Comparison of ENCODE assay signal across 7 mouse cellular contexts in the genomic region with DNA sequence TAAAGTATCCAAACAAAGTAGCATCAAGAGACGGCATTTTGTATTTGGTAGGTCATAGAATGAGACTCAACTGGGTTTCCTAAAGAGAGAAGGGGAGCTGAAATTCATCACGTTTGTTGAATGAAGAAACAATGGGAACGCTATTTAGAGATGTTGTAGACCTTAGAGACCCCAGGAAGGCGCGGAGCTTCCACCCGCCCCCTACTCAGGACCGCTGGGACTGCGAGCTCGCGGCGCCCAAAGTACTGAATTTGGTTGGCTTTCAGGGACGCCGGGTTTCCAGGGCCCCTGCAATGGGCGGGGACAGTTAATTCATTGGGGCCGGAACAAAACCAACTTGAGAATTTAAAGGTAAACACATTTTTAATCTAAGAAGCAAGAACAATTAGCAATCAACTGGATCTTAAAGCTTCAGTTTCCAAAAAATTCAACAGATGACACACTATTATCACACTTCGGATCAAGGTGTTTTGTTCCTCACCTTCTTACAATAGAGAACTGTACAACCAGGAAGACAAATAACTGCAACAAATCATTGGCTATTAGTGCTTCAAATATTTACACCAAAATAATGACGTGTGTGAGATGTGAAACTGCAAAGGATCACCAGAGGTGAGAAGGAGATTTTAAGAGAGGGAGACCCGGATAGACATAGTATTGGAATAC. TPM values are rescaled to one million over a fixed set of nuclear protein-coding genes. Genes with fewer than 3 reads are reported as not detected.
DNase-seq lines count a peak whose midpoint lies in the region; ATAC-seq and TF ChIP-seq lines count a peak whose summit lies in the region.

Gene Vps45 (minus strand): TSS at position 236 of the 666 bp plus-strand sequence.

- no peaks in the 10 kb centered on the region for H3K9me3 ChIP-seq in hindbrain, postnatal 0 days (ENCODE audit: low read length)

- H3K4me2 ChIP-seq in hindbrain, postnatal 0 days (ENCODE audit: low read depth, low read length) = peak within 1 kb of the TSS; percentile 65

- H3K27ac ChIP-seq in hindbrain, postnatal 0 days = peak within 1 kb of the TSS; percentile 92

- H3K4me3 ChIP-seq in hindbrain, postnatal 0 days (ENCODE audit: low read length) = peak within 1 kb of the TSS; percentile 67

- peak within 1 kb of the TSS; percentile 66 for H3K9ac ChIP-seq in hindbrain, postnatal 0 days (replicated peaks; ENCODE audit: low read length)

- no peak for TF ChIP-seq CTCF in hindbrain, postnatal 0 days (IDR thresholded peaks at IDR 0.05; ENCODE audit: low read depth)

- H3K4me1 ChIP-seq in hindbrain, postnatal 0 days (ENCODE audit: insufficient read depth, low read length) = no peaks in the 10 kb centered on the region

- H3K27me3 ChIP-seq in hindbrain, postnatal 0 days (ENCODE audit: insufficient read depth, low read length) = no peaks in the 10 kb centered on the region

- intact Hi-C loops in left cerebral cortex, postnatal 10 days (cut with DNase I) = no loop called here

- no peaks in the 10 kb centered on the region for H3K36me3 ChIP-seq in hindbrain, postnatal 0 days (ENCODE audit: insufficient read depth, low read length)

- peak; percentile 75 for ATAC-seq in common myeloid progenitor, adult 5-6 weeks (replicated peaks; ENCODE audit: low read depth, poor library complexity, severe bottlenecking)
- ATAC-seq in hindbrain, postnatal 0 days = peak; percentile 77
- ATAC-seq in megakaryocyte progenitor cell, adult 5-6 weeks (replicated peaks; ENCODE audit: poor library complexity) = peak; percentile 76

- DNase-seq in adrenal gland, adult 18-20 months (ENCODE audit: low spot score in 2 of 2) = peak; percentile 66 to 70
- peak in 1 of 2 experiments; percentile 22 for DNase-seq in gastrocnemius, adult 8-10 months (ENCODE audit: low spot score in 2 of 2)
- peak; percentile 80 for DNase-seq in hindbrain, postnatal 0 days (ENCODE audit: low spot score)
- DNase-seq in left cerebral cortex, postnatal 10 days (ENCODE audit: extremely low spot score in 1 of 2, low spot score in 2 of 2) = peak; percentile 74 to 75
- DNase-seq in right cerebral cortex, postnatal 36 days (ENCODE audit: low spot score in 2 of 2) = peak; percentile 64 to 70

- 2% methylated on average over 18 of the region's 18 CpGs for WGBS in hindbrain, postnatal 0 days

RNA-seq across cellular contexts. Expression of gene Vps45, which starts in this region (rescaled TPM):
- total RNA-seq in adrenal gland, adult 18-20 months (2021) = 10 to 100 TPM; 26.4 to 31.4 TPM
- 19.6 and 35.9 TPM in 2 replicates for total RNA-seq in common myeloid progenitor, adult 5-6 weeks (2017)
- total RNA-seq in gastrocnemius, adult 8-10 months (2022) = 10 to 100 TPM; 11.3 to 16.8 (median 16.2) TPM
- total RNA-seq in hindbrain, postnatal 0 days (2014; rRNA removed) = 22.1 and 24.9 TPM in 2 replicates
- polyA plus RNA-seq in hindbrain, postnatal 0 days (2015; fragmentation: Nextera tagmentation; extraction: Ambion mirVana) = 59.3 and 61.8 TPM in 2 replicates
- total RNA-seq in left cerebral cortex, postnatal 10 days (2021) = 10 to 100 TPM; 41.2 to 46.4 TPM
- 26.3 and 28.4 TPM in 2 replicates for total RNA-seq in megakaryocyte progenitor cell, adult 5-6 weeks (2015)
- total RNA-seq in megakaryocyte progenitor cell, adult 5-6 weeks (2017) = 10.9 and 12.6 TPM in 2 replicates
